Mouse (Mus musculus): ENCODE data around the gene Hs6st1.

Gene Hs6st1

GRCm38 (mm10) chr1:36129881-36130280, 61.7 kb downstream of the Hs6st1 start:
- no peak for DNase-seq (ENCODE audit: low spot score)

- DNase-seq (ENCODE audit: low spot score): no peak
Measured at GRCm38 (mm10) chr1:36130307-36131035, 62.3 kb downstream of the Hs6st1 start.

- DNase-seq (ENCODE audit: low spot score): no peak
Measured at GRCm38 (mm10) chr1:36131154-36131553, 63.0 kb downstream of the Hs6st1 start.

GRCm38 (mm10) chr1:36131766-36132165, 63.6 kb downstream of the Hs6st1 start:
- no peak for DNase-seq (ENCODE audit: low spot score)

- no peak for DNase-seq (ENCODE audit: low spot score)
Measured at GRCm38 (mm10) chr1:36132211-36132610, 64.0 kb downstream of the Hs6st1 start.

- DNase-seq (ENCODE audit: low spot score): no peak
Measured at GRCm38 (mm10) chr1:36133041-36133440, 64.8 kb downstream of the Hs6st1 start.

GRCm38 (mm10) chr1:36133647-36134046, 65.4 kb downstream of the Hs6st1 start:
- no peak for DNase-seq (ENCODE audit: low spot score)

GRCm38 (mm10) chr1:36134584-36134983, 66.4 kb downstream of the Hs6st1 start:
- DNase-seq (ENCODE audit: low spot score): peak; percentile 74

GRCm38 (mm10) chr1:36140311-36140710, 72.1 kb downstream of the Hs6st1 start:
- DNase-seq (ENCODE audit: low spot score): no peak

- no peak for DNase-seq (ENCODE audit: low spot score)
Measured at GRCm38 (mm10) chr1:36145050-36145449, 76.8 kb downstream of the Hs6st1 start.

- DNase-seq (ENCODE audit: low spot score): no peak
Measured at GRCm38 (mm10) chr1:36148809-36149208, 80.6 kb downstream of the Hs6st1 start.

GRCm38 (mm10) chr1:36149411-36149810, 81.2 kb downstream of the Hs6st1 start:
- no peak for DNase-seq (ENCODE audit: low spot score)
